Mouse (Mus musculus) urinary bladder, postnatal 36 days (tissue): ENCODE data around the gene Rab12.
"Not testable (repeated sequence)": the region's sequence is repeated elsewhere in the genome, so short reads cannot be mapped to it uniquely, and the experiment has no call there.

Source experiments
- DNase-seq, 2 experiments: peaks; one replicate each; pipeline ENCODE4 v3.0.0; 2022; ENCODE audit warnings: low spot score in 2 of 2, mixed read lengths in 1 of 2

Gene Rab12

DNA sequence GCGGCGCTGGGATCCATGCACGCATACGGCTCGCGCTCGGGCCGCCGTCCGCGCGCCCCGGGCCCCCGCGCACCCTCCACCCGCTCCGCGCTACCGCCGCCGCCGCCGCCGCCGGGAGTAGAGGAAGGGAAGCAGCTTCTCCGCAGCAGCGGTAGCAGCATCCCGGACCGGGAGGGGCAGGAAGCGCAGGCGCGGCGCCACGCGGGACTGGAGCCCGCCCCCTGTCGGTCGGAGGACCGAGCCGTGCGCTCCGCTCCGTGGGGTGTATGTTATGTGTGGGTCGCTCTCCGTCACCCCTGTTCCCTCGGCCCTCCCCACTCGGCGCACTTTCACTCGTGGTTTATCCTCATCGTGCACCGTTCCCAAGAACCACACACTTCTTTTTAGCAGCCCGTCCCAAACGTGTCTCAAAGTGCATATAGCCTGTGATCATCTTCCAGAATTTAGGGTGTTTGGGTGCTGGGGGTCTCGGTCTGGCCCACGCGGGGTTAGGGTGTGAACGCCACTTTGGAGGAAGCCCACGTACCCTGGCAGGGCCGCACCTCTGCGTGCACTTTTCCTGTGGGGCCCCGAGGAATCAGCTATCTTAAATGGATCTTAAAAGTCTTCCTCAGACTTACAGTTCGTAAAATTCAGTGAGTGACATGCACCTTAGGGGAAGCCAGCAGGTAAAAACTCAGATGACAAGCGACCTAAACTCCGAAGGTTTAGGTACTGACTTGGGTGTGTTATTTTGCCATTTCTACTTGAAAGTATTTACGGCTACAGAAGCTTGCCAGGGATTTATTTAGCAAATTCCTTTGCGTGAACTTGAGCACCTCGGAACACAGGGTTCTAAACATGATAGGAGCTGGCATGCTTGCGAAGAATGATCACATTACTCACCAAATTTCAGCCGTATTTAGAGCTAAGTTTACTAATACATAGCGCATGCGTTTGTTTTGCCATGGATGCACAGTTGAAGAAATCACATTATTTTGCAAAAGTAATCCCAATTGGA is at the start of gene Rab12:
Gene Rab12, minus strand, starts transcription at position 176 of the 1,000 bp plus-strand sequence.
- peak; percentile 80 to 84 for DNase-seq

DNA sequence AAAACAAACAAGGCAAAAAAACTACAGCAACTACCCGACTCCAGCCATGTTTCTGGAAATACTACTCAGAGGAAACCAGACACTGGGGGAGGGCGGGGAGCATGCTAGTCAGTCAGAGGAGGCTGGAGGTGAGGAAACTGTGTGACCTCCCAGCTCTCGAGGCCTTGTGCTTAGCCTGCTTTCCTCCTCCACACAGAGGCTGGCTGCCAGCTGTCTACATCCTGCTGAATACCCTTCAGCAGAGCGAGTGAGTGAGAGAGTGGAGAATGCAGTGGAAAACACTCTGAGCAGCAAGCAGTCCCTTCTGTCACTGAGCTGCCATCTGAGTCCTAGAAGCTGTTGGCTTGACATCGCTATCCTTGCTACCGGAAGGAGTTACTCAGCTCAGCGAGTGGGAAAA is 44.7 kb upstream of the Rab12 start:
- no peak for DNase-seq

DNA sequence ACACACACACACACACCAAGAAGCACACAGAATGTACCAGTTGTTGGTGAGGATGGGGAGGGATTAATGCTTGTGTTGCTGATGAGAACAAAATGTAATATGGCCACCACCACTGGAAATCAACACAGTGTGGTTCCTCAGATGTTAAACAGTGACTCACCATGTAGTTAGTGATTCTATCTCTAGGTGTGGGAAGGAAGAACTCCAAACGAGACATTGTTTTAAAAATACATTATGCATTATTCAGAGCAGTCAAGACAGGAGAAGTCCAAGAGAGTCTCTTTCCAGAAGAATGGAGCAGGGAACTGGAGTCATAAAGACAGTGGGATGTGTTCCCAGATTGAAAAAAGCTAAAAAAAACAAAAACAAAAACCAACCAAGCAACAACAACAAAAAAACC is 44.0 kb upstream of the Rab12 start:
- DNase-seq = no peak

DNA sequence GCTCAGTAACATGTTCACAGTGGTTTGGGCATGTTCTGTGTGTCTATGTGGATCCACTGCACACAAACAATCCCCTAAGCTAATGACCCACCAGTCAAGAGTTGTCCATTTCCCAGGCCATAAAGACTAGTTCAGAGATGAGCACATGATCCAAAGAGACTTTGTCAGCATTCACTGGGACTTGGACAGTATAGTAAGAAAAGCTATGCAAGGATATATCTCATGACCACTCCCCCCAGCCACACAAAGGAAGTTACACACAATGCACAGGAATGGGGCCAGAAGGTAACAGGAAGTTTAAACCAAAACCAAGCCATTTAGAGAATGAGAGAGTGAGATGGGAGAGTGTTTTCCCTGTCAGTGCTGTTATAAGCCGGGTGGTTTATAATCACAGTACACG is 41.9 kb upstream of the Rab12 start:
- DNase-seq = no peak

DNA sequence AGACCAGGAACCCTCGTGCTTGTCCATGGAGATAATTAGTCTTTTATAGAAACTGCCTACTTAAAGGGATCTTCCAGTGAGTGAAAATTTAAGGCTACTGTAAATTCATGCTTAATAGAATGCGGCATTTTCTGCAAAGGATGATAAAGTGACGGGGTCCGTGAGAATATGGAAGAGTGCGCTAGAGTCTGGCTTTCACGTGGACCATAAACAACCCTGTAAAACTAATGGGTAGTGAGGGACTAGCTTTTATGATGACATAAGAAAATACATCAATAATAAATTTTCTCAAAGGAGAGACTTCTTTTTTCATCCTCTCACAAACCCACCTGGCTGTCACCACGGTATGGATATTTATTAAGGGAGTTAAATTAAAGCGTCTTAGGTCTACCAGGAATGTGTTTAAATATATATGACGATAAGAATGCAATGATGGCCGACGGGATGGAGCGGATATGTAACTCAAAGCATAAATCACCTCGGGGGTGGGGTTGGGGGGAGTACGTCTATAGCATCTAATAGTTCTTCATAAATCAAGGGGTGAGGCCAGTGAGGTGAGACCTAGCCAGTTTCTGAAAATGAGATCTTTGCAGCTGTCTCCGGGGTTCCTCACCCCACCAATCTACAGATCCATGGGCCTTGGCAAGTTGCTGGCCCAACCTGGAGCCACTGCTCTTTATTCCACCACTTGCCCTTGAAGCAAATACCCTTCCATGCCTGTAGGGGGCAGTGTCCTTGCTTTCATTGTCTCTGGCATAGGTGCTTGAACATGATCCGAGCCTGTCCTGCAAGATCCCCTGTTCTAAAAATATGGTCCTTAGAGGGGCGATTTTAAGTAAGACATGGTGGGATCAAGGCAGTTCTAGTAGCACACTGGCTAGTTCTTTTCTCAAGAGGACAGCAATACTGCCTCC is 39.1 kb upstream of the Rab12 start:
- no peak for DNase-seq

DNA sequence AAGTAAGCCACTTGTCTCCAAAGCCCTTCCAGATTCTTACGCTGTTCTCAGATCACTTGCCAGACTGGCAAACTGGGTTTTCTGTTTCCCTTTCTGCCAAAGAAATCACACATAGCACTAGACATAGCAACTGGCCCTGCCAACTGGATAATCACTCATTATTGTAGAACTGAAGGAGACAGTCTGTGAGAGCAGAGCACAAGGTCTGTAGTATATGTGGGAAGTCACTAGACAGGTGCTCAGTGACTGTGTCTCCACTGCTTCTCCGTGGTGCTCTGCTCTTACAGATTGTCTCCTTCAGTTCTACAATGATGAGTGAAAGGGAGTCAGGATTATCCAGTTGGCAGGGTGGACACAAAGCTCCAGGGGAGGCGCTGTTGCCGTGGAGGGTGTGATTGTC is 33.2 kb upstream of the Rab12 start:
- no peak for DNase-seq

DNA sequence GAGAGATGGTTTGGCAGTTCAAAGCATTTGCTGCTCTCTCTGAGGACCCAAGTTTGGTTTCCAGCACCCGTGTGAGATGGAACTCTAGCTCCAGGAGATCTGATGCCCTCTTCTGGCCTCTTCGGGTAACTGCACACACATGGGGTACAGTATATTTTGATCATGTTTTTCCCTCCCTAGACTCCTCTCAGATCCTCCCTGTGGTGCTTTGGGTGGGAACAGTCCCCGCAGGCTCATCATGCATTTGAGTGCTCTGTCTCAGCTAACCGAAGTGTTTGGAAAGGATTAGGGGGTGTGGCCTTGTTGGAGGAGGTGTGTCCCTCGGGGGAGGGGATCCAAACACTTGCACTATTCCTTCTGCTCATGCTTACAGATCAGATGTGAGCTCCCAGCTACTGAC is 31.0 kb upstream of the Rab12 start:
- no peak for DNase-seq

DNA sequence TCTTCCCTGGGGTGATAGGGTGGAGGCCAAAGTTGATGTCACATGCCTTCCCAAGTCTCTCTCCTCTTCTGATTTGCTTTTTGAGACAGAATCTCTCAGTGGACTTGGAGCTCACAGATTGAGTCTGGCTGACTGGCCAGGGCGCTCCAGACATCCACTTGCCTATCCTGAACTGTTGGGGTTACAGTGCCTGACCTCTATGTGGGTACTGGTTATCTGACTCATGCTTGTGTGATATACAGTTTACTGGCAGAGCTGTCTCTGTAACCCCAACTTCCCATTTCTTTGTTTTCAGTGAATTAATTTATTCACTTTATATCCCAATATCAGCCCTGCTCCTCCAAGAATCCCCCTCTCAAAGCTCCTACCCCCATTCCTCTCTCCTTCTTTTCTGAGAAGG is 12.8 kb upstream of the Rab12 start:
- no peak for DNase-seq

DNA sequence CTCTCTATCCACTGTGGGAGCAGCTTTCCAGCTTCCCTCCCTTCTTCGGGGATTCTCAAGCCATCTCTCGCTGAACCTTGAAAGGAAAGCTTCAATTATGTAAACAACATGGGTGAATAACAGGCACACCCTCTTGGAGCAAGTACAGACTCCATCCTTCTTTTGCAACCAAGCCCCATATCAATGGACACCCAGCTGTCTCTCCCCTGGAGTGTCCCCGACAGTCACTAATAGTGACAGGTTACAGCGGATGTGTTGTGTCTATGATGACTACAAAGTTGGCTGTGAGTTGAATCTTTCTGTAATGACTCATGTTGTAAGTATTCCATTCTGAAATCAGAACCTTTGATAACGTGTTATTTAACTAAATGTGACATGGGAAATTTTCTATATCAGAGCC is 3.9 kb upstream of the Rab12 start:
- peak in 1 of 2 experiments; percentile 8 for DNase-seq

DNA sequence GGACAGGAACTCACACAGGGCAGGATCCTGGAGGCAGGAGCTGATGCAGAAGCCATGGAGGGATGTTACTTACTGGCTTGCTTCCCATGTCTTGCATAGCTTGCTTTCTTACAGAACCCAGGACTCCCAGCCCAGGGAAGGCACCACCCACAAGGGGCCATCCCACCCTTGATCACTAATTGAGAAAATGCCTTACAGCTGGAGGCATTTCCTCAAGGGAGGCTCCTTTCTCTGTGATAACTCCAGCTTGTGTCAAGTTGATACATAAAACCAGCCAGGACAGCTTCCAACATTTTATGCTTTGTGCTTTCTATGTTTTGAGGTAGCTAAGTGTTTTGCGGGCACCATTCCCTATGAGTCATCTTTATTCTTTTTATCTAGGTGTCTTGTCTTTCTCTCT is 3.1 kb upstream of the Rab12 start:
- not testable (repeated sequence) for DNase-seq

DNA sequence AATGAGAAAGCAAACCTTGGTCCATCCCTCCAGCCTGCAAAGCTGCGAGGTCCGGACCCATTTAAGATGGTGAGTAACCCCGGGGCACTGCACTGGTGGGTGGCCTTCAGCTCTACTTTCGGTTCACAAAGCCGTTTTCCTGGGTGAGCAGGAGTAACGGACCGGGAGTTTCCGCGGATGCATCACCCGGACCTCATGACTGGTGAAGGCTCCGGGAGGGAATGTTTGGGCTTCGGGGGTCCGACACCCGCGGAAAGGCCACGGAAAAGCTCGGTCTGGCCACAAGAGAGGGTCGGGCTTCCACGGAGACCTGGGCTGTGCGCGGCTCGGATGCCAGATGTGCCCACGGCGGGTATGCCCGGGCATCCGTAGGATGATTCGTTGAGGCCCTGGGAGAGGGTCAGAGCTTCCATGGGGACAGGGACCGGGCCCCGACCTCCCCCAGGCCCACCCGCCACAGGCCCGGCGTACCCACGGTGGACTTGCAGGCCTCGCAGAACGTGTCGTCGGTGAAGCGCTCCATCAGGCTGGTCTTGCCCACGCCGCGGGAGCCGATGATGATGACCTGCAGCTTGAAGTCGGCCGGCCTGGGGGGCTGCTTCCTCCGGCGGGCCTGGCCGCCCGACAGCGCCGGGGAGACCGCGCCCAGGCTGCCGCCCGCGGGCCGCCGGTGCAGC is 514 bp downstream of the Rab12 start:
- peak; percentile 20 to 24 for DNase-seq

DNA sequence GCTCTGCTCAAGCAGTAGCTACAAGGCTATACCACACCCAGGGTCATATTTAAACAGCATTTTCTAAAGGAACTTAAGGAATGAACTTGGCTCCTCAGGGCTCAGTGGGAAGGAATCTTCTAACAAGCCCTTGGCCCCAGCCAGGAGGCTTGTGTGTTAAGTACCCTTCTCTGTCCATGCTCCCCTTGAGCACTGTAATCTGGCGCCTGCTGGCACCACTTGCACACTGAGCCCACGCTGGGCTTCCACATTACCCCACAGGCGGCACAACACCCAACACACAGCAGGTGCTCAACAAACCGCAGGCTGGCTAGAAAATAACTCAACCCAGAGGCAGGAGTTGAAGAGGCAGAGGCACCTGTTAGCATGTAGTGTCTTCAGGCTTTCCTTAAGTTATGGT is 2.6 kb downstream of the Rab12 start:
- no peak for DNase-seq

DNA sequence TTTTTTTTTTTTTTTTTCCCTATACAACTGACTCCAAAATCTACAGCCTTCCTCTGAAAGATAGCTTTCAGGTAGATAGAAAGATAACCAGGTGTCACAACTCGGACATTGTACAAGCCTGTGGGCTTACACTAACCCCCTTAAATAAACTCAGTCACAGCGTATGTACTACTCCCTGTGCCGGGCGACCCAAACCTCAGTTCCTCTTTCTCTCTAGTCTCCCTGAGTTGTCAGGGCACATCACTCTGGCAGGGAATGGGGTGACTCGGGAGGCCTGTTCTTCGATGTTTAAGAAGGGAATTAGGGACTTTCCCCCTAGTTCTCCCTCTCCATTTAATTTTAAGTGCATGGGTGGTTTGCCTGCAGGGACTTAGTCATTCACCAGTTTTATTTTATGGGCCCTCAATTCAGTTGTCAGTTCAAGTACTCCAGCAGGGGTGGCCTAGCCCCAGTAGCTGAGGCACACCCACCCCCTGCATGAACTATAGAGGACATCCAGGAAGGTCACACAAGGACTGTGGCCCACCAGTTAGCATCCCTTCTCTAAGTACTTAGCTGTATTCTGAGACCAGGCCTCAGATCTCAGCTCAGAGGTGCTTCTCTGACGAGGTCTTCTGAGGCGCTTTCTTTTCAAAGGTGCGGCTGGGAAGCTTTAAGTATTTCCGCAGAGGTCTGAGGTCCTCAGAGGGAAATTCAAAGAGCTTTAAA is 5.1 kb downstream of the Rab12 start:
- DNase-seq = no peak

DNA sequence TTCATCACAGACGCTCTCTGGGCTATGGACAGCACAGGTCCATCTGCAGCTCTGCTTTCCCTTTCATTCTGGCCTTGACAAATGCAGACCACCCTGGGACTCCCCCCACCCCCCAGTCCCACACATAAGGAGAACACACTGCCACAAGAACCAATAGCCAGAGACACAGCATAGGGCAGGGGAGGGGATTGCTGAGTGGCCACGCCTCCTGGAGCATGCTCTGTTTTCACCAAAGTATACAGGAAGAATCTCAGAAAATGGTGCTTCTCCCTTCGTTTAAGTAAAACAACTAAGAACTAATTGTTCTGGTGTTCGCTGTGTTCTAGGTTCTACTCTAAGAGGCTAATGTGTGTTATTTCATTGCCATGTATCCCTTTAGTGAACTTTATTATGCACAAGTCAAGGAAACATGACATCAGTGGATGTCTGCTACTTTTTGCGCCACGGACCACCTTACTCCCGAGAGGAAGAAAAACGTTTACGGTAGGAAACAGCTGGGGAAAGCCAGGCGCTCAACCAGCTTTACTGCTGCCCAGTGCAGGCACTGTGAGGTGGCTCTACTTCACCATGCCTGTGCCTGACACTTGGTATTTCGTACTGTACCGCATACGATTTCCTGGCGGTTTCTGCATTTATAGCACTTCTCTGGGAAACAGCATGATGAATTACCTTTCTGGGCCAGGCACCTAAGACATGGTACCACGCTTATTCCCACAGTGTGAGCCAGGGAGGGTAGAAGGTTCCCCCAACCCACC is 7.2 kb downstream of the Rab12 start:
- no peak for DNase-seq

DNA sequence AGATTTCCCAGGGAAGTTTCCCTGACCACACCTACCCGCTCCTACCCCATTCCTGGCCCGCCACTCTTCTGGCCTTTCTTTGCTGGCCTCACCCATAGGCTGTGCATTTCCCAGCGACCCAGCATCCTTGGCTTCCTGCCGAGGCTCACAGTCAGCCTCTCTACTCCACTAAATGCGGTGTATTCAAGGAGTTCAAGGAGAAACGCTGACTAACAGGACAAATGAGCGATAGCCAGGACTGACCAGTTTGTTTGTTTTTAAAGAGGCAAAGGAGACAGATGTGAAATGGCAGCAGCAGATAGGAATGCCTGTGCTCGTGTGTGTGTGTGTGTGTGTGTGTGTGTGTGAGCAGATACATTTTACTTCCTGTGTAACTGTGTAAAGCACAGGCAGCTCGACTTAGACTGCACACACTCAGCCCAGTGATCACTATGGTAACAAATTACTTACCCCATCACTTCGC is 9.3 kb downstream of the Rab12 start:
- DNase-seq = peak in 1 of 2 experiments; percentile 27

DNA sequence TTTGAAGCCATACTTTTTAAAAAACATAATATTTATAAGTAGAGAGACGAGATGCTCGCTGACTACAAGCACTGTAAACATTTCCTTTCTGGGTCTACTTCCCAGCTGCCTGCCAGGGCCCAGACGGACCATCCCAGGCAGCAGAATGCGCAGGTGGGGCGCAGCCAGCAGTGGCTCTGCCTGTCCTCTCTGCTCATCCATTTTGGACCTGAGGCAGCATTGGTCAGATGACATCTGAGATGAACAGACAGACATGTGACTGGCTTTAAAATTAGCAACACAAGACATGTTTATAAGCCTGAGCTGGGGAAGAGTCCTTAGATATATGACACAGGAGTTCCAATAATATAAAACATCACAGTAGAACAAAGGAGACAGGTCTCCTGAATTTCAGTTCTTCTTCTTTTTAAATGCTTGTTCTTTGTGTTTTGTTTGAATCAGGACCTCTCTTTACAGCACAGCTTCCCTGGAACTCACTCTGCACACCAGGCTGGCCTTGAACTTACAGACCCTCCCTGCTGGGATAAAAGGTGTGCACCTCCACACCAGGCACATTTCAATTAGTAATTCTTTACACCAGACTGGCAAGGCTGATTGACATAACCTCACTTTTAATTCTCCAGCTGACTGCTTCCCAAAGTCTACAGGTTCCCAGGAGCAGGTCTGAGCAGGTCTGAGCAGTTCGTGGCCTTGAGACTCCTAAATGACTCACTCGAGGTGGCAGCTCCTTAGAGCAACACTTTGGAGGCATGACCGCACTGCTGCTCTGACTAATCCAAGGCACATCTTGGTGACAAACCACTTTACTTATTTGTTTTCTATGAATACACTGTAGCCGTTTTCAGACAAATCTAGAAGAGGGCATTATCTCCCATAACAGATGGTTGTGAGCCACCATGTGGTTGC is 12.2 kb downstream of the Rab12 start:
- DNase-seq = peak; percentile 43 to 53

DNA sequence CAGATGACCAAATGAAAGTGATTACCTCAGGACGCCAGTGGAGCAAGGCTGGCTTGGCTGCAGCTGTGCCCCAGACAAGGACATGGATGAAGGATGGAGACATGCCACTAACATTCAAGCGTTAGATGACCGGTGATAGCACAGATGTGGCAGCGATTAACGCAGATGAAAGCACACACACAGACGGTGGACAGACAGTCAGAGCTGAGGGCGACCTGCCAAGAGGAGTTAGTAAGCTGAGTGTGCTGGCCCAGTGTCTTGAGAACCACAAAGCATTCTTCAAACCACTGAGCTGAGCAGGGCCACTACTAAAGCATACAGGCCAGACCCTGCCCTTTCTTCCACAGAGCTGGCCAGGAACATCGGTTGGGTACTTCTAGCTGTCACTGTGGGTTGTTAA is 14.6 kb downstream of the Rab12 start:
- no peak for DNase-seq

DNA sequence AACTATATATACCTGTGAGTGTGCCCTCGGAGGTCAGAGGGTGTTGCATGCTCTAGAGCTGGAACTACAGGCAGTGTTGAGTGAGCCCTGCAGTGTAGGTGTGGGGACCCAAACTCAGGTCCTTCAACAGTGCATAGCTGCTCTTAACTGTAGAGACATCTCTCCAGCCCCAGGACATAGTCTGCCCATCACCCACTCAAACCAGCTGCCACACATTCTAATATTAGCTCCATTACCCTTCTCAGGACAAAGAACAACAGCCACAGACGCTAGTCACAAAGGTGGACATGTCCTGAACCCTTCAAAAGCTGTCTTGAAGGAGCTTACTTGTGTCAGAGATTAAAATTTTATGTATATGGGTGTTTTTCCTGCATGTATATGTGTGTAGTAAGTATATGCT is 15.3 kb downstream of the Rab12 start:
- DNase-seq = no peak

DNA sequence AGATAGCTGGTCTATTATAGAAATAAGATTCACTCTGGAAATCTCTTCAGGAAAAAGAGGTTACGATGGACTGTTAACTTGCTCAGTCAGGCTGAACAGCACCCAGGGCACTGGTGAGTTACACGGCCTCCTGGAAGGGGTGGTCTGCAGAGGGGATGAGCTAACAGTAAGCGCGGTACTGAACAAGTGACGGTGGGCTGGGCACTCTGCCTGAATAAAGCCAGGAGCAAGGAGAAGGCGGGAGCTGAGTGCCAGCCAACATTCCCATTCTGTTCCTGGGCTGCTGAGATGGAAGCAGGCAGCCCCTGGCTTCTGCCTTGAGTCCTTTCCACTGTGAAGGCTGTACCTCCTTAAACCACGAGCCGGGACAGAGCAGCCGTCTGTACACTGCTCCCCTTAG is 16.1 kb downstream of the Rab12 start:
- DNase-seq = no peak
